Mouse (Mus musculus) lung, postnatal 0 days (tissue): Measurements from ENCODE around the gene Ces2a.

Experiments used
- CTCF ChIP-seq: IDR thresholded peaks from 2 replicates; pipeline ENCODE4 v1.5.1; 2016; ENCODE audit warnings: antibody characterized with exemption, mild to moderate bottlenecking
- EP300 ChIP-seq: IDR thresholded peaks from 2 replicates; pipeline ENCODE4 v1.6.1; 2016; ENCODE audit warnings: antibody characterized with exemption, mild to moderate bottlenecking, control low read depth

DNA sequence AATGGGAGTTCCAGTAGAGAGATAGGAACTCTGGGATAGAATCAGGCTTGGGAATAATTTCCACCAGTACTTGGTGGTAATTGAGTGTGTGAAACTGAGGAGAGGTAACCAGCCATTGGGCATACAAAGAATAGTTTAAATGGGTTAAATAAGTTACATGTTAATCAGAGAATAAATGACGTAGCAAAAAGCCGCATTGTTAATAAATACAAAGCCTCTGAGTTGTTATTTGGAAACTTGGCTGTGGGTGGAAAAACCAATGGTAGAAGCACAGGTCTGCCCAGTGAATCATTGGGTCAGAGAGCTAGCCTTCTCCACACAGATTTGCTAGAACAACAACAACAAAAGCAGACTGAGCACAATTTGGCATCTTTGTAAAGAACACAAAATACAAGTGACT is 35.2 kb upstream of the Ces2a start:
- TF ChIP-seq CTCF (no peak), EP300 (no peak)
